Mouse (Mus musculus) layer of hippocampus, postnatal 14 days (tissue): ENCODE measurements at regions not wholly inside any gene's neighbourhood (a gene's known extent, or its start where the extent isn't known, plus 50 kb on each side); places are given as distances from the start of the nearest gene placed in this dataset.

Experiments
- DNase-seq, 2 experiments: peaks; one replicate each; pipeline ENCODE4 v3.0.0; 2021 to 2022; ENCODE audit warnings: low spot score in 2 of 2, mixed read lengths in 1 of 2

- no peak for DNase-seq
Observed at GRCm38 (mm10) chr14:97446793-97447192, 722.8 kb downstream of the Dach1 start.

- no peak for DNase-seq
Observed at GRCm38 (mm10) chr14:97440326-97440725, 729.2 kb downstream of the Dach1 start.

- DNase-seq: peak in 1 of 2 experiments; percentile 4
Observed at GRCm38 (mm10) chr14:97435453-97436233, 733.9 kb downstream of the Dach1 start.

- no peak for DNase-seq
Observed at GRCm38 (mm10) chr14:97431221-97431620, 738.3 kb downstream of the Dach1 start.

- DNase-seq: no peak
Observed at GRCm38 (mm10) chr14:97403176-97403795, 766.3 kb downstream of the Dach1 start.

- DNase-seq: no peak
Observed at GRCm38 (mm10) chr14:97396385-97396784, 773.2 kb downstream of the Dach1 start.

GRCm38 (mm10) chr14:97395750-97396377 is 773.7 kb downstream of the Dach1 start:
- no peak for DNase-seq

- no peak for DNase-seq
Observed at GRCm38 (mm10) chr14:97389005-97389404, 780.6 kb downstream of the Dach1 start.

- no peak for DNase-seq
Observed at GRCm38 (mm10) chr14:97380131-97380530, 789.4 kb downstream of the Dach1 start.

GRCm38 (mm10) chr14:97356915-97357314 is 812.6 kb downstream of the Dach1 start:
- DNase-seq: no peak

- DNase-seq: no peak
Observed at GRCm38 (mm10) chr14:97347970-97348369, 821.6 kb downstream of the Dach1 start.

GRCm38 (mm10) chr14:97331388-97331787 is 812.5 kb upstream of the Klhl1 start:
- peak in 1 of 2 experiments; percentile 52 for DNase-seq

- DNase-seq: no peak
Observed at GRCm38 (mm10) chr14:97329979-97330378, 811.1 kb upstream of the Klhl1 start.

GRCm38 (mm10) chr14:97293109-97293508 is 774.2 kb upstream of the Klhl1 start:
- DNase-seq: no peak

GRCm38 (mm10) chr14:97287447-97287846 is 768.5 kb upstream of the Klhl1 start:
- no peak for DNase-seq

GRCm38 (mm10) chr14:97258461-97258860 is 739.6 kb upstream of the Klhl1 start:
- no peak for DNase-seq
